Mouse (Mus musculus) liver, embryonic 16.5 days (tissue): ENCODE results near the gene Ttll1. TPM values are rescaled to one million over a fixed set of nuclear protein-coding genes. Genes with fewer than 3 reads are reported as not detected.

Experiments
- microRNA-seq: library from miRNA; unstranded; fragments of <30 nt; microRNA quantifications from one replicate; pipeline ENCODE4, GENCODE M21; 2016
- polyA plus RNA-seq: library from polyadenylated mRNA; unstranded; fragments of >200 nt; fragmentation: Nextera tagmentation; extraction: Ambion mirVana; gene quantifications from 2 replicates; pipeline ENCODE4 v1.2.1, GENCODE M21; 2015

The Ttll1 gene
- polyA plus RNA-seq, 1 experiment from 2014 or later = 4.7 TPM

Small RNAs within 50 kb of the gene (microRNA-seq; reads per million reads assigned to microRNA genes)
- not detected for gene Gm24575

Other genes starting within 250 kb of the Ttll1 start
- 17.3 and 18.6 TPM in 2 replicates for gene Arfgap3, start 160.6 kb downstream of the Ttll1 start, polyA plus RNA-seq
- gene Pacsin2, start 46.3 kb downstream of the Ttll1 start, polyA plus RNA-seq = 45.6 and 47.9 TPM in 2 replicates
- 1.8 TPM in 2 replicates for gene Bik, start 16.0 kb upstream of the Ttll1 start, polyA plus RNA-seq
- gene Tspo, start 52.7 kb upstream of the Ttll1 start, polyA plus RNA-seq = 179 and 184 TPM in 2 replicates
- gene Mcat, start 52.9 kb upstream of the Ttll1 start, polyA plus RNA-seq = 12.0 and 13.1 TPM in 2 replicates
- 31.8 and 33.2 TPM in 2 replicates for gene Ttll12, start 84.3 kb upstream of the Ttll1 start, polyA plus RNA-seq
- 0.12 and 0.21 TPM in 2 replicates for gene Scube1, start 214.1 kb upstream of the Ttll1 start, polyA plus RNA-seq